Mouse (Mus musculus): ENCODE measurements around the gene Slc35a1. TPM values are rescaled to one million over a fixed set of nuclear protein-coding genes. Genes with fewer than 3 reads are reported as not detected.
"Not testable (repeated sequence)": the region's sequence is repeated elsewhere in the genome, so short reads cannot be mapped to it uniquely, and the experiment has no call there.

The Slc35a1 gene
- polyA plus RNA-seq (2015; fragmentation: Nextera tagmentation; extraction: Ambion mirVana) = 15.1 and 15.3 TPM in 2 replicates

GRCm38 (mm10) chr4:34686874-34687567 is at the start of gene Slc35a1:
Gene Slc35a1, minus strand, starts transcription at chr4:34687438.
- WGBS (ENCODE audit: insufficient replicate concordance) = under 1% methylated on average over 65 of the region's 65 CpGs
- peak within 1 kb of the TSS; percentile 69 for H3K4me2 ChIP-seq (ENCODE audit: low read depth, low read length)
- no peaks in the 10 kb centered on the region for H3K9me3 ChIP-seq (replicated peaks; ENCODE audit: control insufficient read depth, low read length)
- H3K9ac ChIP-seq (ENCODE audit: low read depth, low read length) = peak within 1 kb of the TSS; percentile 91
- peaks cover 2% of the 10 kb centered on the region; the same call in 1 of the 2 replicates for H3K36me3 ChIP-seq (ENCODE audit: control insufficient read depth, insufficient read depth)
- peak within 1 kb of the TSS; percentile 92 for H3K4me3 ChIP-seq (ENCODE audit: low read depth, low read length)
- peak; percentile 96 for ATAC-seq (ENCODE audit: low read depth)
- no peaks in the 10 kb centered on the region for H3K27me3 ChIP-seq (ENCODE audit: control insufficient read depth, insufficient read depth, low read depth, low read length)
- H3K4me1 ChIP-seq (ENCODE audit: control insufficient read depth, low read depth, low read length) = peaks cover 10% of the 10 kb centered on the region
- H3K27ac ChIP-seq (ENCODE audit: low read length) = peak within 1 kb of the TSS; percentile 85

GRCm38 (mm10) chr4:34734461-34734860 is 47.2 kb upstream of the Slc35a1 start:
- WGBS (ENCODE audit: insufficient replicate concordance) = 59% methylated on average over 3 of the region's 3 CpGs

GRCm38 (mm10) chr4:34733415-34733814 is 46.2 kb upstream of the Slc35a1 start:
- not testable (repeated sequence) for H3K36me3 ChIP-seq (ENCODE audit: control insufficient read depth, insufficient read depth); H3K27ac ChIP-seq (ENCODE audit: low read length); ATAC-seq (ENCODE audit: low read depth); H3K27me3 ChIP-seq (ENCODE audit: control insufficient read depth, insufficient read depth, low read depth, low read length); H3K9me3 ChIP-seq (replicated peaks; ENCODE audit: control insufficient read depth, low read length); H3K4me3 ChIP-seq (ENCODE audit: low read depth, low read length); H3K4me1 ChIP-seq (ENCODE audit: control insufficient read depth, low read depth, low read length); H3K4me2 ChIP-seq (ENCODE audit: low read depth, low read length); H3K9ac ChIP-seq (ENCODE audit: low read depth, low read length)
- WGBS (ENCODE audit: insufficient replicate concordance) = 18% methylated on average over 2 of the region's 2 CpGs

More at GRCm38 (mm10) chr4:34734461-34734860, 47.2 kb upstream of the Slc35a1 start:
- Histone ChIP-seq H3K36me3 (ENCODE audit: control insufficient read depth, insufficient read depth) (no peaks in the 10 kb centered on the region), H3K4me2 (ENCODE audit: low read depth, low read length) (no peak overlapping the region), H3K27ac (ENCODE audit: low read length) (no peak overlapping the region), H3K4me3 (ENCODE audit: low read depth, low read length) (no peak overlapping the region), H3K9me3 (replicated peaks; ENCODE audit: control insufficient read depth, low read length) (no peaks in the 10 kb centered on the region), H3K27me3 (ENCODE audit: control insufficient read depth, insufficient read depth, low read depth, low read length) (peaks cover 8% of the 10 kb centered on the region), H3K4me1 (ENCODE audit: control insufficient read depth, low read depth, low read length) (peaks cover 7% of the 10 kb centered on the region), H3K9ac (ENCODE audit: low read depth, low read length) (no peak overlapping the region)
- ATAC-seq (ENCODE audit: low read depth) = no peak

DNA sequence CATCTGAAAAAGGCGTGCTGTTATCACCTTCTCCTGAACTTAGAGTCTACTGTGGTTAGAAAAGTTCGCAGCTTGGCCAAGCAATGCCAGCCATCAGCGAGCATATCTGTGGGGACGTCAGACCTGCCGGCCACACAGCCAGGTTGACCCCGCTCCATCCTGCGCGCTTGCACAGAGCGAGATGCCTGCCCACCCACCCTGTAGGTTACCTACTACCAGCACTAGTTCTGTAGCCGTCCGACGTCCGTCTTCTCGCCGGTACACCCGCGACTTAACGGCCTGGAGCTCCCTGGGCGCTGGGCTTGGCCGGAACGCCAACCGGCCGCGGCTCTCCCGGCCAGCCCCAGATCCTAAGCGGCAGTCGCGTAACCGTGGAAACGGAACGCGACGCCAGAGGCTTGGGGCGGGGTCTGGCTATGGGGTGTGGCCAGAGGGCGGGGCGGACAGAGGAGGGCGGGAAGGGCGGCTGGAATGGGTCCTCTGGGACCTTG is 42.7 kb upstream of the Slc35a1 start, which contains the start of gene Cfap206:
Cfap206 (minus strand) TSS at position 356 of the 491 bp plus-strand sequence.
- Histone ChIP-seq H3K36me3 (ENCODE audit: control insufficient read depth, insufficient read depth) (no peaks in the 10 kb centered on the region), H3K27ac (ENCODE audit: low read length) (no peak within 1 kb of the TSS), H3K27me3 (ENCODE audit: control insufficient read depth, insufficient read depth, low read depth, low read length) (peaks cover 11% of the 10 kb centered on the region), H3K4me2 (ENCODE audit: low read depth, low read length) (peak within 1 kb of the TSS; percentile 82), H3K4me3 (ENCODE audit: low read depth, low read length) (peak within 1 kb of the TSS; percentile 59), H3K9ac (ENCODE audit: low read depth, low read length) (no peak within 1 kb of the TSS), H3K4me1 (ENCODE audit: control insufficient read depth, low read depth, low read length) (peaks cover 8% of the 10 kb centered on the region), H3K9me3 (replicated peaks; ENCODE audit: control insufficient read depth, low read length) (no peaks in the 10 kb centered on the region)
- peak; percentile 86 for ATAC-seq (ENCODE audit: low read depth)
- 1% methylated on average over 38 of the region's 38 CpGs for WGBS (ENCODE audit: insufficient replicate concordance)

- not testable (repeated sequence) for H3K9ac ChIP-seq (ENCODE audit: low read depth, low read length); ATAC-seq (ENCODE audit: low read depth); H3K27ac ChIP-seq (ENCODE audit: low read length); H3K9me3 ChIP-seq (replicated peaks; ENCODE audit: control insufficient read depth, low read length); H3K36me3 ChIP-seq (ENCODE audit: control insufficient read depth, insufficient read depth); H3K4me3 ChIP-seq (ENCODE audit: low read depth, low read length); H3K4me2 ChIP-seq (ENCODE audit: low read depth, low read length); H3K4me1 ChIP-seq (ENCODE audit: control insufficient read depth, low read depth, low read length)
- H3K27me3 ChIP-seq (ENCODE audit: control insufficient read depth, insufficient read depth, low read depth, low read length) = peaks cover 11% of the 10 kb centered on the region
- WGBS (ENCODE audit: insufficient replicate concordance) = 62% methylated on average over 3 of the region's 3 CpGs
Observed at GRCm38 (mm10) chr4:34725710-34726109, 38.5 kb upstream of the Slc35a1 start.

GRCm38 (mm10) chr4:34724306-34724705 is 37.1 kb upstream of the Slc35a1 start:
- Histone ChIP-seq H3K9me3 (replicated peaks; ENCODE audit: control insufficient read depth, low read length) (0 out of 2 replicates have a peak, but pooled peaks cover 4% of the 10 kb centered on the region), H3K4me1 (ENCODE audit: control insufficient read depth, low read depth, low read length) (no peaks in the 10 kb centered on the region), H3K27me3 (ENCODE audit: control insufficient read depth, insufficient read depth, low read depth, low read length) (peaks cover 2% of the 10 kb centered on the region; the same call in 1 of the 2 replicates), H3K27ac (ENCODE audit: low read length) (no peak overlapping the region), H3K9ac (ENCODE audit: low read depth, low read length) (no peak overlapping the region), H3K36me3 (ENCODE audit: control insufficient read depth, insufficient read depth) (no peaks in the 10 kb centered on the region), H3K4me2 (ENCODE audit: low read depth, low read length) (no peak overlapping the region), H3K4me3 (ENCODE audit: low read depth, low read length) (no peak overlapping the region)
- 54% methylated on average over 4 of the region's 4 CpGs for WGBS (ENCODE audit: insufficient replicate concordance)
- no peak for ATAC-seq (ENCODE audit: low read depth)

GRCm38 (mm10) chr4:34723186-34723585 is 35.9 kb upstream of the Slc35a1 start:
- no peak overlapping the region for H3K9ac ChIP-seq (ENCODE audit: low read depth, low read length)
- no peaks in the 10 kb centered on the region for H3K4me1 ChIP-seq (ENCODE audit: control insufficient read depth, low read depth, low read length)
- H3K36me3 ChIP-seq (ENCODE audit: control insufficient read depth, insufficient read depth) = no peaks in the 10 kb centered on the region
- H3K4me3 ChIP-seq (ENCODE audit: low read depth, low read length) = no peak overlapping the region
- H3K27me3 ChIP-seq (ENCODE audit: control insufficient read depth, insufficient read depth, low read depth, low read length) = peaks cover 1% of the 10 kb centered on the region; the same call in 1 of the 2 replicates
- H3K27ac ChIP-seq (ENCODE audit: low read length) = no peak overlapping the region
- H3K4me2 ChIP-seq (ENCODE audit: low read depth, low read length) = no peak overlapping the region
- 46% methylated on average over 4 of the region's 4 CpGs for WGBS (ENCODE audit: insufficient replicate concordance)
- no peak for ATAC-seq (ENCODE audit: low read depth)
- H3K9me3 ChIP-seq (replicated peaks; ENCODE audit: control insufficient read depth, low read length) = 0 out of 2 replicates have a peak, but pooled peaks cover 4% of the 10 kb centered on the region

DNA sequence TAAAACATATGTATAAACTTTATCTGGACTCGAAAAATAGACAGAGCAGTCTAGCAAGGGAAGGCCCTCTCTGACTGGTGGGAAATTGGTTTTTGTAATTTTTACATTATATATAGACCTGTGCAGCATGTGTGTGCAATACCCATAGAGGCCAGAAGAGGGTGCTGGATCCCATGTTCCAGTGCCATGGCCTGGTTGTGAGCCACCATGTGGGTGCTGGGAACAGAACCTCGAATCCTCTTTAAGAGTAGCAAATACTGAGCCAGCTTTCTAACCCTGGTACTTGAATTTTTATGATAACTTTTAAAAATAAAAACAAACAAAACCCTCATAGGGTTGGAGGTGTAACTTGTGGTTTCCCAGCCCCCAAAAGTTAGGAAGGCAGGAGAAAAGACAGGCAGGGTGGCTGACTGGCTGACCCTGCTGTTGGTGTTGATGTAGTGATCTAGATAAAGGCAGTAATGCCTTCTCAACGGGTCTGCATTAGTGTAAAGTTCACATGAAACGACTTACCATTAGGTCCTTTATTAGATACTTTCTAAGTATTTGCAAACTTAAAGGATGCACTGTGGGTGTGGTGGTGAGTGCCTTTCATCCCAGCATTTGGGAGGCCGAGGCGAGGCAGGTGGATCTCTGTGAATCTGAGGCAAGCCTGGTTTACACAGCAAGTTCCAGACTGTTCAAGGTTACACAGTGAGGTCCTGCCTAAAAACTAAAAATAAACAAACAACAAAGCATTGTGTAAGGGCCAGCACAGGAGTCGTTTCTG is 33.1 kb upstream of the Slc35a1 start:
- H3K4me3 ChIP-seq (ENCODE audit: low read depth, low read length) = no peak overlapping the region
- no peak for ATAC-seq (ENCODE audit: low read depth)
- H3K27me3 ChIP-seq (ENCODE audit: control insufficient read depth, insufficient read depth, low read depth, low read length) = no peaks in the 10 kb centered on the region
- H3K27ac ChIP-seq (ENCODE audit: low read length) = no peak overlapping the region
- 73% methylated on average over 7 of the region's 7 CpGs for WGBS (ENCODE audit: insufficient replicate concordance)
- 0 out of 2 replicates have a peak, but pooled peaks cover 4% of the 10 kb centered on the region for H3K9me3 ChIP-seq (replicated peaks; ENCODE audit: control insufficient read depth, low read length)
- no peaks in the 10 kb centered on the region for H3K36me3 ChIP-seq (ENCODE audit: control insufficient read depth, insufficient read depth)
- H3K9ac ChIP-seq (ENCODE audit: low read depth, low read length) = no peak overlapping the region
- H3K4me2 ChIP-seq (ENCODE audit: low read depth, low read length) = no peak overlapping the region
- no peaks in the 10 kb centered on the region for H3K4me1 ChIP-seq (ENCODE audit: control insufficient read depth, low read depth, low read length)

Data from liver, embryonic 16.5 days (tissue).